Mouse (Mus musculus): Measurements from ENCODE around the gene Uhrf1bp1. TPM values are rescaled to one million over a fixed set of nuclear protein-coding genes. Genes with fewer than 3 reads are reported as not detected.

The Uhrf1bp1 gene
- total and polyA plus RNA-seq, 2 experiments from 2014 or later, result 3.4 to 19.9 TPM

DNA sequence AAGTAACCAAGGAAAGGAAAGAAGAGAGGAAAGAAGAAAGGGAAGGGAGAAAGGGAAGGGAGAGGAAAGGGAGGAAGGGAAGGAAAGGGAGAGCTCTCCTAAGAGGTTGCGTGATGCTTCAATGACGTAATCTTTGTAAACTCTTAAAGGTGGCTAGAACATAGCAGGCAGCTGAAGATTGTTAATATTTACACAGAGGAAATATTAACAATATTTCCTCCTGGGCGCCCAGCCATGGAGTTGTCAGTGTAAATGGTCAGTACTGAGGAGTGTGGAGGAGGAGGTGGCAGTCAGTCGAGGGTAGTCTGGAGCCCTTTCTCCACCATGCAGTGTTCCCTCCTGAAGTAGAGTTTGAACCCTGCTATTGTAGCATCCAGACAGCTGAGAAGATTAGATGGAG, 68.8 kb downstream of the Uhrf1bp1 start:
- Histone ChIP-seq H3K9me3 (ENCODE audit: low read length) (no peaks in the 10 kb centered on the region), H3K27ac (no peak overlapping the region), H3K36me3 (ENCODE audit: insufficient read depth, low read length) (no peaks in the 10 kb centered on the region), H3K4me2 (ENCODE audit: low read depth, low read length) (no peak overlapping the region), H3K9ac (replicated peaks; ENCODE audit: low read length) (no peak overlapping the region), H3K27me3 (ENCODE audit: insufficient read depth, low read length) (no peaks in the 10 kb centered on the region), H3K4me3 (ENCODE audit: low read length) (no peak overlapping the region), H3K4me1 (ENCODE audit: insufficient read depth, low read length) (no peaks in the 10 kb centered on the region)
- DNase-seq (ENCODE audit: low spot score) (no peak), ATAC-seq (no peak)
- 86% methylated on average over 4 of the region's 4 CpGs for WGBS
- TF ChIP-seq CTCF (IDR thresholded peaks at IDR 0.05; ENCODE audit: low read depth), result no peak

DNA sequence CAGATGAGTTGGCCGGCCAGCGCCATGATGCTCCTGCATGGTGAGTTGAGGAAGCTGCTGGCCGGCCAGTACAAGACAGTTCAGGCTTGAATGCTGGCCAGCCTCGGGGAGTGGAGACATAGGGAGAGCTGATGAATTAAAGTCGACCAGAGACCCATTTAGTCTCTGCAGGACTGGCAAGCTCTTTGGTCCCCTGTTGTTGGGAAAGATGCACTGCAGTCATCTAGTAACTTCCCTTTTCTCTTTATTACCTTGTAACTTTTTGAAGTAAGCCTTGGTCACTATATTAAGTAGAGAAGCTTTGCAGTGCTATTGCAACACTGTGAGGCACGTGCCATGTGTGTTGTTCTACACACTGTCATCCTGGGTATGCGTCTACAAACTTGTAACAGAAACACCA, 69.3 kb downstream of the Uhrf1bp1 start:
- Histone ChIP-seq H3K4me2 (ENCODE audit: low read depth, low read length) (no peak overlapping the region), H3K9ac (replicated peaks; ENCODE audit: low read length) (no peak overlapping the region), H3K27ac (no peak overlapping the region), H3K4me1 (ENCODE audit: insufficient read depth, low read length) (no peaks in the 10 kb centered on the region), H3K9me3 (ENCODE audit: low read length) (no peaks in the 10 kb centered on the region), H3K27me3 (ENCODE audit: insufficient read depth, low read length) (no peaks in the 10 kb centered on the region), H3K36me3 (ENCODE audit: insufficient read depth, low read length) (no peaks in the 10 kb centered on the region), H3K4me3 (ENCODE audit: low read length) (no peak overlapping the region)
- peak; percentile 18; the same call in 1 of the 2 replicates for TF ChIP-seq CTCF (IDR thresholded peaks at IDR 0.05; ENCODE audit: low read depth)
- no peak for DNase-seq (ENCODE audit: low spot score)
- ATAC-seq, result no peak
- WGBS, result 70% methylated on average over 7 of the region's 7 CpGs

DNA sequence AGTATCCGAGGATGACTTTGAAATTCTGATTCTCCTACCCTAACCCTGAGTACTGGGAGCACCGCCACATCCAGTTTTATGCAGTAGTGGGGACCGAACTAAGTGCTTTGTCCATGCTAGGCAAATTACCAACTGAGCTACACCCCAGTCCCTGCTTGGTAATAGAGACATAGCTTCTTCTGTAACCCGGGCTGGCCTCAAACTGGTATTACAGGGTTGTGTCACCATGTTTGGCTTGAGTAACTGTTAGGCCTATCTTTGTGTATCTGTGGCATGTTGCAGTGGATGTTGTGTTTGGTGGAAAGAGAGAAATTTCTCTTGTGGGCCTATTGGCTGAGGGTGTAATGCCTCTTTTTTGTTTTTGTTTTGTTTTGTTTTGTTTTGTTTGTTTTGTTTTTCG, 74.0 kb downstream of the Uhrf1bp1 start:
- H3K27ac ChIP-seq, result no peak overlapping the region
- ATAC-seq (no peak), DNase-seq (ENCODE audit: low spot score) (no peak)
- H3K4me1 ChIP-seq (ENCODE audit: insufficient read depth, low read length), result no peaks in the 10 kb centered on the region
- H3K27me3 ChIP-seq (ENCODE audit: insufficient read depth, low read length), result no peaks in the 10 kb centered on the region
- no peaks in the 10 kb centered on the region for H3K36me3 ChIP-seq (ENCODE audit: insufficient read depth, low read length)
- TF ChIP-seq CTCF (IDR thresholded peaks at IDR 0.05; ENCODE audit: low read depth), result no peak
- H3K4me3 ChIP-seq (ENCODE audit: low read length), result no peak overlapping the region
- no peak overlapping the region for H3K4me2 ChIP-seq (ENCODE audit: low read depth, low read length)
- 90% methylated on average over 5 of the region's 5 CpGs for WGBS
- no peak overlapping the region for H3K9ac ChIP-seq (replicated peaks; ENCODE audit: low read length)
- no peaks in the 10 kb centered on the region for H3K9me3 ChIP-seq (ENCODE audit: low read length)

DNA sequence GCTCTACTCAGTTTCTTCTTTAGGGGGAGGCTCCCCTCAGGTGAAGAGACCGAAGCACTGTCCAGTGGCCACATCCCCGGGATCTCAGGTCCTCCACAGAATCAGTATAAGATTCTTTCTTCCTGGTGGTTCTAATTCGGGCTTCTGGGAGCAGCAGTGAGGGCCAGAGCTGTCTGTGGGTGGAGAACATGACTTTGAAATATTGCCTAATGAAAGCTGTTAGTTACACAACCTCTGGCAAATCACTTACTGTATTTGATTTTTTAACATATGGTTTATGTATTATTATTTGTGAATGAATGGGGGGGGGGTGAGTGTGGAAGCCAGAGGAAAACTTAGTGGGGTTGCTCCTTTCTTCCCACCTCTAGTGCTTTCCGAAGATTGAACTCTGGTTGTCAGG, 75.6 kb downstream of the Uhrf1bp1 start:
- Histone ChIP-seq H3K4me2 (ENCODE audit: low read depth, low read length) (no peak overlapping the region), H3K9ac (replicated peaks; ENCODE audit: low read length) (no peak overlapping the region), H3K27ac (no peak overlapping the region), H3K27me3 (ENCODE audit: insufficient read depth, low read length) (no peaks in the 10 kb centered on the region), H3K4me3 (ENCODE audit: low read length) (no peak overlapping the region), H3K9me3 (ENCODE audit: low read length) (no peaks in the 10 kb centered on the region), H3K4me1 (ENCODE audit: insufficient read depth, low read length) (no peaks in the 10 kb centered on the region), H3K36me3 (ENCODE audit: insufficient read depth, low read length) (no peaks in the 10 kb centered on the region)
- TF ChIP-seq CTCF (IDR thresholded peaks at IDR 0.05; ENCODE audit: low read depth), result no peak
- no peak for DNase-seq (ENCODE audit: low spot score)
- WGBS, result 87% methylated on average over 4 of the region's 4 CpGs
- ATAC-seq, result no peak

DNA sequence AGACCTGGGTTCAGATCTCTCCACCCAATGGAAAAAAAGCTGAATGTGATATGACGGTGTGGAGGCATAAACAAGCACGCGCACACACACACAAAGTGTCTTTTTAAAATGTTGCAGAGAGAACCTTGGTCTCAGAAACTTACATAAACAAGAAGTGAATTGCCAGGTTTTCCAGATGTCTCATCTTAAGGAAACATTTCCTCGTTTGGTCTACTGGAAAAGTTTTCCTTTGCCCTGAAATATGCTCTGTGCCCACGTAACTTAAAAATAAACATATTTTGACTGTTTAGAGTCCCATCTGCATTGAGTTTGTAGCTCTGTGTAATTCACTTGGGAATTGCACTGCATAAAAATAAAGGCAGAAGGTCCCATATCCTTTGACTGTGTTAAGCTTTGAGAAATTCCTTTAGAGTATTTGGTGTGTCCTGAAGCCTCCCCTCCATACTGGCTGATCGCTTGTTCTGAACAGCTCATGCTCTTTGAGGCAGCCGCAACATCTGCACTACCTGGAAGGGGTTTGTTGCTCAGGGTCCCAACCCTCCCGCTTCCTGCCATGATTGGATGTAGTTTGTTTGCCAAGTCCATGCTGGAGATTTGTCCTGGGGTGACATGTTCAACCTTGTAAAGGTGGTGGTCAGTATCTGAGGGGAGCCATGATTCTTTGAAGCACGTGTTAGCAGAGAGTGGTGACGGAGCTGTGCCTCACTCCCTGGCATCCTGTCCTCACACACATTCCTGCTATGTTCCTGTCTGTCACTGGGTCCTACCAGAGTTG, 78.1 kb downstream of the Uhrf1bp1 start:
- 90% methylated on average over 10 of the region's 10 CpGs for WGBS
- H3K4me3 ChIP-seq (ENCODE audit: low read length), result no peak overlapping the region

DNA sequence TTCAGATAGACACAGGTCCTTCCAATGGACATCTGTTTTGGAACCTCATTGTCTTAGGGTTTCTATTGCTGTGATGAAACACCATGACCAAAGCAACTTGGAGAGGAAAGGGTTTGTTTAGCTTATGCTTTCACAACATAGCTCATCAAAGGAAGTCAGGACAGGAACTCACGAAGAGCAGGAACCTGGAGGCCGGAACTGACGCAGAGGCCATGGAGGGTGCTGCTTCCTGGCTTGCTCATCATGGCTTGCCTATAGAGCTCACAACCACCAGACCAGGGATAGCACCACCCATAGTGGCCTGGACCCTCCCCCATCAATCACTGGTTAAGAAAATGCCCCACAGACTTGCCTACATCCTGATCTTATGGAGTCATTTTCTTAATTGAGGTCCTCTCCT, 78.8 kb downstream of the Uhrf1bp1 start:
- Histone ChIP-seq H3K9ac (replicated peaks; ENCODE audit: low read length) (no peak overlapping the region), H3K27me3 (ENCODE audit: insufficient read depth, low read length) (no peaks in the 10 kb centered on the region), H3K9me3 (ENCODE audit: low read length) (no peaks in the 10 kb centered on the region), H3K4me1 (ENCODE audit: insufficient read depth, low read length) (0 out of 2 replicates have a peak, but pooled peaks cover 7% of the 10 kb centered on the region), H3K4me3 (ENCODE audit: low read length) (no peak overlapping the region), H3K4me2 (ENCODE audit: low read depth, low read length) (no peak overlapping the region), H3K36me3 (ENCODE audit: insufficient read depth, low read length) (no peaks in the 10 kb centered on the region), H3K27ac (no peak overlapping the region)
- TF ChIP-seq CTCF (IDR thresholded peaks at IDR 0.05; ENCODE audit: low read depth), result no peak
- DNase-seq (ENCODE audit: low spot score) (no peak), ATAC-seq (no peak)
- 86% methylated on average over 3 of the region's 3 CpGs for WGBS

More for the DNA sequence above, 78.1 kb downstream of the Uhrf1bp1 start:
- no peak overlapping the region for H3K9ac ChIP-seq (replicated peaks; ENCODE audit: low read length)
- DNase-seq (ENCODE audit: low spot score), result no peak
- no peaks in the 10 kb centered on the region for H3K9me3 ChIP-seq (ENCODE audit: low read length)
- ATAC-seq, result no peak
- H3K27me3 ChIP-seq (ENCODE audit: insufficient read depth, low read length), result no peaks in the 10 kb centered on the region
- 0 out of 2 replicates have a peak, but pooled peaks cover 7% of the 10 kb centered on the region for H3K4me1 ChIP-seq (ENCODE audit: insufficient read depth, low read length)
- H3K27ac ChIP-seq, result no peak overlapping the region
- no peak for TF ChIP-seq CTCF (IDR thresholded peaks at IDR 0.05; ENCODE audit: low read depth)
- no peaks in the 10 kb centered on the region for H3K36me3 ChIP-seq (ENCODE audit: insufficient read depth, low read length)
- H3K4me2 ChIP-seq (ENCODE audit: low read depth, low read length), result no peak overlapping the region

DNA sequence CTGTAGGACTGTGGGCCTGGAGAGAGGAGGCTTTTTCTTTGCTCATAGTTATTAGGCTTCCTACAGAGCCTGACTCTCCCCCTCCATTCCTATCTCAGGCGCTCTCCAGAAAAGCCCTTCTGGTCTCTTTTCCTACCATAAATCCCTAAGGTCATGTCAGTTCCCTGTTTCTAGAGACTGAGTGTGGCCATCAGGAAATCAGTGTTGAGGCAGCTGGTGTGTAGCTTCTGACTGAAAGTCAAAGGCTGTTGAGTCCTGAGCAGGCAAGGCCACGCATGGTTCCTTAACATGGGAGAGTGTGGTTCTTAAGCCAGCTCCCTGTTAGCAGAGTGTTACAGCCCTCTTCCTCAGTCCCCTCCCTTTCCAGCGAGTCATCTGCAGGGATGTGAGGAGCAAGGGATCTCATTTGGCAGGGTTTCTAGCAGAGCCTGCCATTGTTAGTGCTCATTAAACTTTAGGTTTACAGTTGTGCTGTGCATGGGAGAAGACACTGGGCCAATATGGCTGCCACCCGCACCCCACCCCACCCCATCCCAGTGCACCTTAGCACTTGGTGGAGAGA, 80.9 kb downstream of the Uhrf1bp1 start:
- no peak for DNase-seq (ENCODE audit: low spot score)
- no peaks in the 10 kb centered on the region for H3K27me3 ChIP-seq (ENCODE audit: insufficient read depth, low read length)
- H3K4me1 ChIP-seq (ENCODE audit: insufficient read depth, low read length), result peaks cover 19% of the 10 kb centered on the region
- no peaks in the 10 kb centered on the region for H3K36me3 ChIP-seq (ENCODE audit: insufficient read depth, low read length)
- no peak overlapping the region for H3K4me2 ChIP-seq (ENCODE audit: low read depth, low read length)
- 81% methylated on average over 4 of the region's 4 CpGs for WGBS
- no peak overlapping the region for H3K4me3 ChIP-seq (ENCODE audit: low read length)
- no peak for TF ChIP-seq CTCF (IDR thresholded peaks at IDR 0.05; ENCODE audit: low read depth)
- H3K9ac ChIP-seq (replicated peaks; ENCODE audit: low read length), result no peak overlapping the region
- no peak overlapping the region for H3K27ac ChIP-seq
- no peaks in the 10 kb centered on the region for H3K9me3 ChIP-seq (ENCODE audit: low read length)
- no peak for ATAC-seq

All from hindbrain, postnatal 0 days (tissue).